23 mouse cellular contexts compared by ENCODE assay signal in genomic region chr3:33372806-33373205, GRCm38 (mm10).
DNase-seq lines count a peak whose midpoint lies in the region; ATAC-seq lines count a peak whose summit lies in the region.
"Had no signal": no experiment of that assay in that cellular context is flagged by ENCODE, and none has a peak within 500 bp of the region (broad histone marks: within the 10 kb centered on the region; RNA-seq: fewer than 3 reads in every experiment).

No protein-coding gene starts in this region.

- no peak overlapping the region for H3K4me3 ChIP-seq in embryonic facial prominence, embryonic 11.5 days (ENCODE audit: low read depth, low read length)
- H3K4me3 ChIP-seq in embryonic facial prominence, embryonic 10.5 days: no peak overlapping the region
- H3K4me3 ChIP-seq in limb, embryonic 12.5 days (replicated peaks): no peak overlapping the region
- H3K4me3 ChIP-seq: embryonic facial prominence, embryonic 12.5 days; embryonic facial prominence, embryonic 15.5 days; heart, embryonic 13.5 days had no signal

- no peak for ATAC-seq in embryonic facial prominence, embryonic 11.5 days (replicated peaks; ENCODE audit: insufficient number of reproducible peaks, low FRiP score, low TSS enrichment, low read depth)
- peak; percentile 63; the same call in 1 of the 2 replicates for ATAC-seq in limb, embryonic 12.5 days (ENCODE audit: insufficient number of reproducible peaks, insufficient read depth, low FRiP score, low TSS enrichment, low read depth)
- ATAC-seq: CD4-positive, CD25-positive, alpha-beta regulatory T cell, adult 4 months; forebrain, embryonic 14.5 days; forebrain, postnatal 0 days; hindbrain, postnatal 0 days; intestine, postnatal 0 days had no signal

- no peak overlapping the region for H3K9ac ChIP-seq in embryonic facial prominence, embryonic 11.5 days (replicated peaks; ENCODE audit: low read length)
- H3K9ac ChIP-seq in limb, embryonic 12.5 days (replicated peaks): no peak overlapping the region
- H3K9ac ChIP-seq: embryonic facial prominence, embryonic 12.5 days; embryonic facial prominence, embryonic 15.5 days; forebrain, postnatal 0 days; heart, embryonic 13.5 days; hindbrain, embryonic 14.5 days had no signal

- H3K4me1 ChIP-seq in embryonic facial prominence, embryonic 11.5 days (ENCODE audit: control insufficient read depth, insufficient read depth, low read length): no peaks in the 10 kb centered on the region
- H3K4me1 ChIP-seq in embryonic facial prominence, embryonic 10.5 days: no peaks in the 10 kb centered on the region; the same call in 1 of the 2 replicates
- H3K4me1 ChIP-seq in limb, embryonic 12.5 days (replicated peaks): no peaks in the 10 kb centered on the region; the same call in 1 of the 2 replicates
- H3K4me1 ChIP-seq: embryonic facial prominence, embryonic 12.5 days; embryonic facial prominence, embryonic 15.5 days had no signal

- no peaks in the 10 kb centered on the region for H3K9me3 ChIP-seq in embryonic facial prominence, embryonic 11.5 days (replicated peaks; ENCODE audit: control insufficient read depth, low read length)
- no peaks in the 10 kb centered on the region for H3K9me3 ChIP-seq in embryonic facial prominence, embryonic 10.5 days
- no peaks in the 10 kb centered on the region for H3K9me3 ChIP-seq in limb, embryonic 12.5 days
- H3K9me3 ChIP-seq: embryonic facial prominence, embryonic 12.5 days; embryonic facial prominence, embryonic 15.5 days; heart, embryonic 13.5 days had no signal

- 52% methylated on average over 1 of the region's 1 CpGs for WGBS in embryonic facial prominence, embryonic 11.5 days
- whole genome bisulfite sequencing in embryonic facial prominence, embryonic 10.5 days: 71% methylated on average over 1 of the region's 1 CpGs
- WGBS in limb, embryonic 12.5 days: 33% methylated on average over 1 of the region's 1 CpGs

- no peak overlapping the region for H3K4me2 ChIP-seq in embryonic facial prominence, embryonic 11.5 days (ENCODE audit: low read depth, low read length)
- H3K4me2 ChIP-seq in limb, embryonic 12.5 days: no peak overlapping the region
- H3K4me2 ChIP-seq: embryonic facial prominence, embryonic 12.5 days; embryonic facial prominence, embryonic 15.5 days; heart, embryonic 13.5 days; hindbrain, embryonic 14.5 days had no signal

- peak; percentile 41 for DNase-seq in embryonic facial prominence, embryonic 11.5 days (ENCODE audit: low spot score)
- DNase-seq in embryonic facial prominence, embryonic 10.5 days (ENCODE audit: low spot score): no peak
- peak; percentile 10 for DNase-seq in hindlimb bud, embryonic 11.5 days (ENCODE audit: extremely low spot score, low read depth, low spot score)
- DNase-seq in adrenal gland, postnatal 36 days: no peak
- DNase-seq in cerebellum, adult 8-10 months: no peak
- DNase-seq: adrenal gland, adult 2 months; adrenal gland, postnatal 14 days; cerebellum, adult 11-12 months; cerebellum, adult 9-10 months; forebrain, postnatal 0 days; gastrocnemius, postnatal 25 days; heart, adult 18-20 months; heart, postnatal 14 days; heart, postnatal 4 days had no signal

- no peaks in the 10 kb centered on the region for H3K27me3 ChIP-seq in embryonic facial prominence, embryonic 11.5 days (ENCODE audit: control insufficient read depth, insufficient read depth, low read length)
- H3K27me3 ChIP-seq in embryonic facial prominence, embryonic 10.5 days (replicated peaks; ENCODE audit: low read depth, poor library complexity, severe bottlenecking): no peaks in the 10 kb centered on the region
- H3K27me3 ChIP-seq in limb, embryonic 12.5 days: no peaks in the 10 kb centered on the region
- H3K27me3 ChIP-seq: embryonic facial prominence, embryonic 12.5 days; embryonic facial prominence, embryonic 15.5 days; heart, embryonic 13.5 days had no signal

- H3K36me3 ChIP-seq in embryonic facial prominence, embryonic 11.5 days (replicated peaks; ENCODE audit: control insufficient read depth, insufficient read depth, low read depth, low read length): no peaks in the 10 kb centered on the region
- H3K36me3 ChIP-seq in embryonic facial prominence, embryonic 10.5 days (replicated peaks): no peaks in the 10 kb centered on the region
- no peaks in the 10 kb centered on the region for H3K36me3 ChIP-seq in limb, embryonic 12.5 days
- H3K36me3 ChIP-seq: embryonic facial prominence, embryonic 12.5 days; embryonic facial prominence, embryonic 15.5 days; heart, embryonic 13.5 days had no signal

- H3K27ac ChIP-seq in embryonic facial prominence, embryonic 11.5 days (replicated peaks; ENCODE audit: low read depth, low read length): no peak overlapping the region
- no peak overlapping the region for H3K27ac ChIP-seq in embryonic facial prominence, embryonic 10.5 days (replicated peaks)
- no peak overlapping the region for H3K27ac ChIP-seq in limb, embryonic 12.5 days
- H3K27ac ChIP-seq: embryonic facial prominence, embryonic 12.5 days; embryonic facial prominence, embryonic 15.5 days; heart, embryonic 13.5 days; hindbrain, embryonic 14.5 days; hindbrain, postnatal 0 days had no signal

Comparison
In these comparisons a context has a peak if more than half of its experiments do, and no peak if none do; other contexts are left out.
1. DNase-seq: peak in embryonic facial prominence, embryonic 11.5 days (single experiment) and hindlimb bud, embryonic 11.5 days (single experiment); none in embryonic facial prominence, embryonic 10.5 days (single experiment), adrenal gland, postnatal 36 days (0 of 2) and cerebellum, adult 8-10 months (single experiment).